In the genomic region with DNA sequence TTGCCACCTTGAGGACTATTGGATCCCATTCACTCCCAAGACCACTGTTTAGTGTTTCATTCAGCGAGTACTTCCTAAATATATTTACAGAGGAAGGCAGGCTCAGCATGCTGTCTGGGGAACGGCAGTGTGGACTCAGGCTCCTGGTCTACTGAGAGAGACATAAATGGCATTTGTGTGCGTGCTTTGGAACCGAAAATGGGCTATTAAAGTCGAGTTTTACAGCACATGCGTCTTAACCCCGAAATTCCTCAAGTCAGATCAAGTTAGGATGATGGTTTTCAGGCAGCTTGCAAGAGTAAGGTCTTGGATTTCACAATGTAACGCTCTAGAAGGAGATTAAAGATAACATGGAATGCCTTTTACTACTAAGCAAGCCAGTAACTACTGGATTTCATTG, we compare ENCODE assay signal across 39 mouse cellular contexts. TPM values are rescaled to one million over a fixed set of nuclear protein-coding genes. Genes with fewer than 3 reads are reported as not detected.
DNase-seq lines count a peak whose midpoint lies in the region; ATAC-seq and TF ChIP-seq lines count a peak whose summit lies in the region.
"Had no signal": no experiment of that assay in that cellular context is flagged by ENCODE, and none has a peak within 500 bp of the region (broad histone marks: within the 10 kb centered on the region; RNA-seq: fewer than 3 reads in every experiment).

No protein-coding gene starts in this region.

- 39% methylated on average over 8 of the region's 8 CpGs for WGBS in kidney, postnatal 0 days
- WGBS in embryonic facial prominence, embryonic 14.5 days: 31% methylated on average over 8 of the region's 8 CpGs
- WGBS in limb, embryonic 10.5 days: 64% methylated on average over 8 of the region's 8 CpGs

- H3K36me3 ChIP-seq in kidney, postnatal 0 days (ENCODE audit: insufficient read depth, low read length): no peaks in the 10 kb centered on the region
- H3K36me3 ChIP-seq in embryonic facial prominence, embryonic 14.5 days (ENCODE audit: control insufficient read depth, insufficient read depth, low read length): no peaks in the 10 kb centered on the region
- no peaks in the 10 kb centered on the region for H3K36me3 ChIP-seq in limb, embryonic 10.5 days
- H3K36me3 ChIP-seq: forebrain, embryonic 10.5 days; forebrain, embryonic 15.5 days; heart, embryonic 10.5 days; heart, embryonic 15.5 days; hindbrain, embryonic 13.5 days; kidney, embryonic 15.5 days; limb, embryonic 13.5 days; liver, embryonic 13.5 days; neural tube, embryonic 15.5 days; stomach, embryonic 15.5 days had no signal

- H3K4me1 ChIP-seq in kidney, postnatal 0 days (replicated peaks; ENCODE audit: insufficient read depth, low read length): no peaks in the 10 kb centered on the region
- 0 out of 2 replicates have a peak, but pooled peaks cover 5% of the 10 kb centered on the region for H3K4me1 ChIP-seq in embryonic facial prominence, embryonic 14.5 days (ENCODE audit: control insufficient read depth, insufficient read depth, low read length)
- peaks cover 25% of the 10 kb centered on the region for H3K4me1 ChIP-seq in limb, embryonic 10.5 days
- H3K4me1 ChIP-seq: forebrain, embryonic 15.5 days; heart, embryonic 15.5 days; hindbrain, embryonic 13.5 days; kidney, embryonic 15.5 days; liver, embryonic 13.5 days; neural tube, embryonic 15.5 days; stomach, embryonic 15.5 days had no signal

- peak; percentile 18 for DNase-seq in kidney, postnatal 0 days (ENCODE audit: low spot score)
- no peak for DNase-seq in kidney, postnatal 36 days
- peak; percentile 75 for DNase-seq in embryonic facial prominence, embryonic 14.5 days (ENCODE audit: low spot score)
- no peak for DNase-seq in limb, embryonic 10.5 days (ENCODE audit: low spot score)
- no peak for DNase-seq in spleen, postnatal 14 days (ENCODE audit: low spot score in 2 of 2)
- no peak for DNase-seq in heart, postnatal 25 days (ENCODE audit: low spot score)
- no peak for DNase-seq in heart, adult 8-10 months (ENCODE audit: low spot score)
- DNase-seq: adrenal gland, adult 2 months; adrenal gland, postnatal 36 days; cerebellum, adult 18-20 months; cerebellum, postnatal 10 days; gastrocnemius, adult 2 months; heart, postnatal 36 days; kidney, adult 18-20 months; kidney, postnatal 4 days; layer of hippocampus, adult 9-11 months; liver, embryonic 13.5 days; lung, adult 18-20 months; lung, postnatal 4 days; midbrain, embryonic 14.5 days; retina, postnatal 1 day; right cerebral cortex, postnatal 14 days; thymus, postnatal 14 days had no signal

- no peak overlapping the region for H3K27ac ChIP-seq in kidney, postnatal 0 days
- H3K27ac ChIP-seq in embryonic facial prominence, embryonic 14.5 days (replicated peaks; ENCODE audit: low read depth, low read length): no peak overlapping the region
- peak overlapping the region; percentile 36; the same call in 1 of the 2 replicates for H3K27ac ChIP-seq in limb, embryonic 10.5 days
- H3K27ac ChIP-seq: forebrain, embryonic 10.5 days; forebrain, embryonic 15.5 days; gastrocnemius, adult 2 months; heart, embryonic 10.5 days; heart, embryonic 15.5 days; hindbrain, embryonic 13.5 days; kidney, embryonic 15.5 days; limb, embryonic 13.5 days; liver, embryonic 13.5 days; neural tube, embryonic 15.5 days; stomach, embryonic 15.5 days had no signal

- no peaks in the 10 kb centered on the region for H3K9me3 ChIP-seq in kidney, postnatal 0 days (replicated peaks; ENCODE audit: low read length)
- H3K9me3 ChIP-seq in embryonic facial prominence, embryonic 14.5 days (ENCODE audit: control insufficient read depth, low read length): no peaks in the 10 kb centered on the region
- no peaks in the 10 kb centered on the region for H3K9me3 ChIP-seq in limb, embryonic 10.5 days (replicated peaks)
- H3K9me3 ChIP-seq: forebrain, embryonic 10.5 days; forebrain, embryonic 15.5 days; heart, embryonic 10.5 days; heart, embryonic 15.5 days; hindbrain, embryonic 13.5 days; kidney, embryonic 15.5 days; limb, embryonic 13.5 days; liver, embryonic 13.5 days; megakaryocyte, embryonic 14.5 days; neural tube, embryonic 15.5 days; stomach, embryonic 15.5 days had no signal

- intact Hi-C loops in heart, postnatal 25 days (cut with DNase I): no loop called here

- no peaks in the 10 kb centered on the region for H3K27me3 ChIP-seq in kidney, postnatal 0 days (ENCODE audit: insufficient read depth, low read length)
- H3K27me3 ChIP-seq in embryonic facial prominence, embryonic 14.5 days (replicated peaks; ENCODE audit: control insufficient read depth, insufficient read depth, low read length): no peaks in the 10 kb centered on the region
- no peaks in the 10 kb centered on the region for H3K27me3 ChIP-seq in limb, embryonic 10.5 days (ENCODE audit: low read depth, poor library complexity, severe bottlenecking)
- H3K27me3 ChIP-seq: forebrain, embryonic 15.5 days; heart, embryonic 15.5 days; hindbrain, embryonic 13.5 days; kidney, embryonic 15.5 days; limb, embryonic 13.5 days; liver, embryonic 13.5 days; megakaryocyte, embryonic 14.5 days; neural tube, embryonic 15.5 days; stomach, embryonic 15.5 days had no signal

- H3K4me2 ChIP-seq in kidney, postnatal 0 days (ENCODE audit: low read length): no peak overlapping the region
- no peak overlapping the region for H3K4me2 ChIP-seq in embryonic facial prominence, embryonic 14.5 days (ENCODE audit: low read depth, low read length)
- H3K4me2 ChIP-seq: forebrain, embryonic 15.5 days; heart, embryonic 15.5 days; hindbrain, embryonic 13.5 days; kidney, embryonic 15.5 days; limb, embryonic 13.5 days; liver, embryonic 13.5 days; neural tube, embryonic 15.5 days; stomach, embryonic 15.5 days had no signal

- H3K9ac ChIP-seq in kidney, postnatal 0 days (ENCODE audit: low read depth, low read length): no peak overlapping the region
- no peak overlapping the region for H3K9ac ChIP-seq in embryonic facial prominence, embryonic 14.5 days (ENCODE audit: low read depth, low read length)
- H3K9ac ChIP-seq: forebrain, embryonic 15.5 days; heart, embryonic 15.5 days; hindbrain, embryonic 13.5 days; kidney, embryonic 15.5 days; limb, embryonic 13.5 days; liver, embryonic 13.5 days; neural tube, embryonic 15.5 days; stomach, embryonic 15.5 days had no signal

- no peak overlapping the region for H3K4me3 ChIP-seq in kidney, postnatal 0 days (replicated peaks; ENCODE audit: low read depth, low read length)
- no peak overlapping the region for H3K4me3 ChIP-seq in embryonic facial prominence, embryonic 14.5 days (ENCODE audit: low read depth, low read length)
- H3K4me3 ChIP-seq in limb, embryonic 10.5 days: no peak overlapping the region
- H3K4me3 ChIP-seq: forebrain, embryonic 10.5 days; forebrain, embryonic 15.5 days; gastrocnemius, adult 2 months; heart, embryonic 10.5 days; heart, embryonic 15.5 days; hindbrain, embryonic 13.5 days; kidney, embryonic 15.5 days; limb, embryonic 13.5 days; liver, embryonic 13.5 days; megakaryocyte, embryonic 14.5 days; neural tube, embryonic 15.5 days; stomach, embryonic 15.5 days had no signal

- no peak for TF ChIP-seq CTCF in kidney, postnatal 0 days (IDR thresholded peaks at IDR 0.05; ENCODE audit: low read depth)

- no peak for ATAC-seq in kidney, postnatal 0 days (replicated peaks; ENCODE audit: low FRiP score, low read depth)
- no peak for ATAC-seq in embryonic facial prominence, embryonic 14.5 days (ENCODE audit: low read depth)
- ATAC-seq: activated CD4-positive, CD25-positive, alpha-beta regulatory T cell, adult 4 months; CD4-positive, CD25-positive, alpha-beta regulatory T cell, adult 4 months; forebrain, embryonic 15.5 days; lung, postnatal 0 days had no signal

RNA-seq across cellular contexts. Expression of gene Esm1, which starts 8.7 kb away (rescaled TPM):
- polyA plus RNA-seq in kidney, postnatal 0 days (2015; fragmentation: Nextera tagmentation; extraction: Ambion mirVana): 4.3 and 5.0 TPM in 2 replicates
- polyA plus RNA-seq in embryonic facial prominence, embryonic 14.5 days (2014; fragmentation: Nextera tagmentation; extraction: Ambion mirVana): 1.8 and 2.3 TPM in 2 replicates
- polyA plus RNA-seq in limb, embryonic 10.5 days (2016; fragmentation: Nextera tagmentation; extraction: Ambion mirVana): 2.9 and 4.2 TPM in 2 replicates
- under 1 TPM; 0.70 to 0.95 TPM for total RNA-seq in heart, postnatal 25 days (2021)
- total RNA-seq in heart, adult 8-10 months (2022): 1 to 10 TPM in 1 of 4 experiments, under 1 TPM in 3; 0.44 to 1.3 (median 0.59) TPM
- polyA plus RNA-seq: activated CD4-positive, CD25-positive, alpha-beta regulatory T cell, adult 4 months; CD4-positive, CD25-positive, alpha-beta regulatory T cell, adult 4 months had no signal

RNA-seq across cellular contexts. Expression of gene Gzmk, which starts 25.0 kb away (rescaled TPM):
- not detected in 2 replicates for polyA plus RNA-seq in kidney, postnatal 0 days (2015; fragmentation: Nextera tagmentation; extraction: Ambion mirVana)
- not detected in 2 replicates for polyA plus RNA-seq in embryonic facial prominence, embryonic 14.5 days (2014; fragmentation: Nextera tagmentation; extraction: Ambion mirVana)
- polyA plus RNA-seq in limb, embryonic 10.5 days (2016; fragmentation: Nextera tagmentation; extraction: Ambion mirVana): not detected in 2 replicates
- not detected for total RNA-seq in heart, postnatal 25 days (2021)
- not detected for total RNA-seq in heart, adult 8-10 months (2022)
- total RNA-seq: adrenal gland, adult 2 months; adrenal gland, postnatal 36 days; gastrocnemius, adult 2 months; heart, postnatal 36 days; left cerebral cortex, postnatal 14 days had no signal
- polyA plus RNA-seq: adrenal gland, adult 2 months; brain, embryonic 14.5 days; forebrain, embryonic 10.5 days; gonadal fat pad, adult 2 months; heart, embryonic 10.5 days; heart, embryonic 15.5 days; hindbrain, embryonic 13.5 days; kidney, embryonic 15.5 days; limb, embryonic 13.5 days; liver, embryonic 13.5 days; lung, postnatal 0 days; midbrain, embryonic 14.5 days; neural tube, embryonic 15.5 days; stomach, embryonic 15.5 days had no signal

Comparison
In these comparisons a context has a peak if more than half of its experiments do, and no peak if none do; other contexts are left out.
1. DNase-seq: peak in kidney, postnatal 0 days (single experiment) and embryonic facial prominence, embryonic 14.5 days (single experiment); none in kidney, postnatal 36 days (0 of 2), limb, embryonic 10.5 days (single experiment), spleen, postnatal 14 days (0 of 2), heart, postnatal 25 days (single experiment) and heart, adult 8-10 months (single experiment).